Mouse (Mus musculus) ES-E14 (cell line): ENCODE data around the gene Gm29776. TPM values are rescaled to one million over a fixed set of nuclear protein-coding genes. Genes with fewer than 3 reads are reported as not detected.

Experiments used
- DNase-seq: peaks from one replicate; pipeline ENCODE4 v3.0.0-alpha.2; 2013; ENCODE audit warnings: low read depth, low spot score
- H3K27ac ChIP-seq: 2 replicates; pipeline ENCODE4 v1.5.1; 2012; ENCODE audit warnings: low read depth, mild to moderate bottlenecking, low read length, moderate library complexity, mixed read lengths; ENCODE audit not compliant: poor library complexity, insufficient read depth, severe bottlenecking
- H3K36me3 ChIP-seq: 2 replicates; pipeline ENCODE4 v1.6.1; 2012; ENCODE audit warnings: mild to moderate bottlenecking, low read length, moderate library complexity, mixed read lengths; ENCODE audit not compliant: control insufficient read depth, poor library complexity, insufficient read depth, severe bottlenecking
- H3K4me1 ChIP-seq, 2 experiments: fragments of 150-350 bp in 1 of 2; sonication (generic) in 1 of 2; 2 replicates each; pipeline ENCODE4 v1.6.1; 2012; ENCODE audit warnings: low read length in 2 of 2, mild to moderate bottlenecking in 1 of 2, mixed read lengths in 1 of 2; ENCODE audit not compliant: control insufficient read depth in 2 of 2, insufficient read depth in 2 of 2, poor library complexity in 1 of 2
- H3K4me3 ChIP-seq, 2 experiments: fragments of 150-350 bp in 1 of 2; sonication (generic) in 1 of 2; 2 replicates each; pipeline ENCODE4 v1.5.1; 2012; ENCODE audit warnings: low read length in 2 of 2, low read depth in 1 of 2, mild to moderate bottlenecking in 1 of 2, mixed read lengths in 1 of 2; ENCODE audit not compliant: insufficient read depth in 1 of 2, poor library complexity in 1 of 2, severe bottlenecking in 1 of 2
- H3K9ac ChIP-seq: 2 replicates; pipeline ENCODE4 v1.6.1; 2012; ENCODE audit warnings: low read depth, mild to moderate bottlenecking, low read length, mixed read lengths; ENCODE audit not compliant: poor library complexity, insufficient read depth, severe bottlenecking
- H3K9me3 ChIP-seq: fragments of 150-350 bp; sonication (generic); 2 replicates; pipeline ENCODE4 v1.6.1; 2012; ENCODE audit warnings: low read depth, mild to moderate bottlenecking, low read length; ENCODE audit not compliant: control insufficient read depth, insufficient read depth
- CHD2 ChIP-seq: IDR thresholded peaks from 2 replicates; pipeline ENCODE4 v1.6.1; 2014; ENCODE audit warnings: mild to moderate bottlenecking, low read depth, low read length, inconsistent platforms
- HCFC1 ChIP-seq: IDR thresholded peaks from 2 replicates; pipeline ENCODE4 v1.6.1; 2012; ENCODE audit warnings: low read length, inconsistent platforms, borderline replicate concordance; ENCODE audit not compliant: insufficient read depth
- MAFK ChIP-seq: IDR thresholded peaks from 2 replicates; pipeline ENCODE4 v1.6.1; 2014; ENCODE audit warnings: mild to moderate bottlenecking, low read depth, low read length, inconsistent platforms; ENCODE audit not compliant: insufficient read depth
- ZC3H11A ChIP-seq: IDR thresholded peaks from 2 replicates; pipeline ENCODE4 v1.6.1; 2012; ENCODE audit warnings: low read depth, mild to moderate bottlenecking, inconsistent platforms, low read length, borderline replicate concordance
- ZNF384 ChIP-seq: IDR thresholded peaks from 2 replicates; pipeline ENCODE4 v1.6.1; 2012; ENCODE audit warnings: low read depth, low read length, inconsistent platforms
- in situ Hi-C, 2 experiments: fragments of 600-800 bp; cut with MboI; formaldehyde crosslinking; loops; one replicate each; pipeline ENCODE4 v1.15.1; 2025; ENCODE audit warnings: low sequenced_read_pairs in 2 of 2, inconsistent platforms in 1 of 2; ENCODE audit not compliant: unreplicated experiment in 2 of 2
- total RNA-seq: library from RNA; depleted of rRNA; stranded (reverse); fragments of 300-350 nt; gene quantifications from 2 replicates; pipeline ENCODE4 v1.2.3, GENCODE M21; 2012

Gm29776 gene
- total RNA-seq, 1 experiment, result 0.09 TPM

DNA sequence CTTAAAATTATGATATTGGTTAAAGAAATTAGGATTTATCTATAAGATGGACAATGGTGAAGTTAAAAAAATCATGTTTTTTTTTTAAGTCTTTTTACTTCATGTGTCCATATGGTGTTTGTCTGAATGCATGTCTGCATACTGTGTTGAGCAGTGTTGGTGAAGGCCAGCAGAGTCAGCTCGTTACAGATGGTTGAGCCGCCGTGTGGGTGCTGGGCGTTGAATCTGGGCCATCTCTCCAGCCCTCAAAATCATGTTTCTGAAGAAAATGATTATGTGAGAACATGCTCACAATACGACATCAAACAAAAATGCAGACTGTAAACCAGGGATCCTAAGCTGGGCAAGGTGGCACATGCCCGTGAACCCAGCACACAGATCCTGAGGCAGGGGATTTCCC, 31.7 kb upstream of the Gm29776 start:
- Histone ChIP-seq H3K9me3 (no peaks in the 10 kb centered on the region), H3K36me3 (no peaks in the 10 kb centered on the region), H3K4me1 (no peaks in the 10 kb centered on the region), H3K9ac (no peak overlapping the region), H3K27ac (no peak overlapping the region), H3K4me3 (no peak overlapping the region)
- DNase-seq, result no peak
- in situ Hi-C loops, result no loop called here
- TF ChIP-seq MAFK (no peak), ZC3H11A (no peak), ZNF384 (no peak), CHD2 (no peak), HCFC1 (no peak)

DNA sequence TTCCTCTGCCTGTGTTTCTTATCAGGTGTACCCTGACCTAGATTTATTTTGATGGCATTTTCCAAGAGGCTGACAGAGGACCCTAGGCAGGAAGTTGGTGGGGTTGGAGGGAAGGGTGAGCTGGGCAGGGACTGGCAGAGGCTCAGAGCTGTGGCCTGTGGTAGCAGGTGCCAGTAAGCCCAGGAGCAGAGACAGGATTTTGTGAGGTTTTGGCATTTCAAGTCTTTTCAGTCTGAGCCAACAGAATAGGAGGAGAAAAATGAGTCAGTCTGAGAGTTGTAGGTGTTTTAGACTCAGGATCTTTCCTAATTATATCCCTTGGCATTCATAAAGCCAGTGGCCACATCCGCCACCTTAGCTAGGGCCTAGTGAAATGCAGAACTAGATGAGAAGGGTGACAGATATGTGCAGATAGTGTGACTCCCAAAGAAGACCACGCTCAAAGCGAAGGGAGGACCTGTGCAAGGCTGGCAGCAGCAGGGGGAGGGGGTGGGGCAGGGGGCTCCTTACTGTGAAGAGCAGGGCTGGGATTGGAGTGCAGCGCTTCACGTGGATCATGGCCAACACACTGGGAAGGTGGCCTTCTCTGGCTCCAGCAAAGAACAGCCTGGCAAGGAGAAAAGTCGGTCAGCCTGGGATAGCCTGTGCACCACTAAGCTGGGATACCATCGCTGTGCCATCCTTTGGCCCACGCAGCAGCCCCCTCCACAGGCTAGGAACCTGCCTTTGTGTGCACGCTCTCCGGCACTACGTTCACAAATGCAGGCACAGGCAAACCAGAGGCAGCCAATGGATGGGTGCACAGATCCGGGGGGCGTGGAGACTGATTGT, 30.4 kb upstream of the Gm29776 start:
- TF ChIP-seq CHD2 (no peak), MAFK (no peak), HCFC1 (no peak), ZC3H11A (no peak), ZNF384 (no peak)
- in situ Hi-C loops, result no loop called here
- Histone ChIP-seq H3K4me1 (no peaks in the 10 kb centered on the region), H3K4me3 (no peak overlapping the region), H3K27ac (no peak overlapping the region; the same call in 1 of the 2 replicates), H3K9me3 (no peaks in the 10 kb centered on the region), H3K36me3 (no peaks in the 10 kb centered on the region), H3K9ac (no peak overlapping the region)
- DNase-seq, result no peak

DNA sequence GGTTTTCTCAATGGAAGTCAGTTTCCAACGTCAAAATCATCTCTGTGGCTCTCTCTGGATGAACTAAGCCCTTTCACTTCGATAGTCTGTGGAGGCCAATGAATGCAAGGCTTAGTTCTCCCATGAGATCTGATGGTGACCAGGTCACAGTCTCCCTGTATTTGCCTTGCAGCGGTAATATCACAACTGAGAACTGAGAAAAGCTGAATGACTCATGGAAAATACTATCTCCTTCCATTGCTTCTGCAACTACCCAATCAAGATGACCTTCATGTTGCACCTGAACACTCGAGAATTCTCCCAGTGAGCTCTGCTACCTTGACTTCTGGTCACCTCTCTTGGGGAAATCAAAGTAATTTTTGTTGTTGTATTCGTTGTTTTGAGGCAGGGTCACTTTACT, 28.9 kb upstream of the Gm29776 start:
- no peaks in the 10 kb centered on the region for H3K36me3 ChIP-seq
- H3K27ac ChIP-seq, result no peak overlapping the region
- no peaks in the 10 kb centered on the region for H3K4me1 ChIP-seq
- no peak overlapping the region for H3K9ac ChIP-seq
- no peak for TF ChIP-seq ZNF384
- no peak for TF ChIP-seq HCFC1
- TF ChIP-seq CHD2, result no peak
- TF ChIP-seq MAFK, result no peak
- DNase-seq, result no peak
- H3K9me3 ChIP-seq, result no peaks in the 10 kb centered on the region
- in situ Hi-C loops, result no loop called here
- no peak overlapping the region for H3K4me3 ChIP-seq

DNA sequence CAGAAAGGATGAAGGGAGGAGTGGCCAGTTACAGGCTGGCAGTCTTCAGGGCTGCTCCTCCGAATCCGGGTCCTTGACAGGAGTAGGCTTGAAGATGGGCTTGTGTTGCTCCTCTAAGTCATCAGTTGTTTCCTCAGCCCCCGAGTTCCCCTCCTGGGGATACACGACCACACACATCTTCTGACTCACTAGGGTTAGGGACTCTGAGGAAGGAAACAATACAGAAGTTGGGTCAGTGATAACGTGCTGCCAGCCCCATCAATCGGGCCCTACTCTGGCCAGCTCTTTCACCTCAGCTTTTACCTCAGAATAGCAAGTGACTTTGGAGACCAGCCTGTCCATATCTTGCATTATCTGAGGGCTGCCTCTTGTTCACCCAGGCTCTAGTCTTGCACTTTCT, 25.4 kb upstream of the Gm29776 start:
- TF ChIP-seq MAFK, result no peak
- TF ChIP-seq HCFC1, result no peak
- TF ChIP-seq CHD2, result no peak
- no peak for TF ChIP-seq ZNF384
- no peak for TF ChIP-seq ZC3H11A
- no peak overlapping the region for H3K4me3 ChIP-seq
- in situ Hi-C loops, result no loop called here
- H3K9ac ChIP-seq, result no peak overlapping the region
- H3K27ac ChIP-seq, result no peak overlapping the region
- no peaks in the 10 kb centered on the region for H3K4me1 ChIP-seq
- no peaks in the 10 kb centered on the region for H3K36me3 ChIP-seq
- DNase-seq, result no peak
- H3K9me3 ChIP-seq, result no peaks in the 10 kb centered on the region

DNA sequence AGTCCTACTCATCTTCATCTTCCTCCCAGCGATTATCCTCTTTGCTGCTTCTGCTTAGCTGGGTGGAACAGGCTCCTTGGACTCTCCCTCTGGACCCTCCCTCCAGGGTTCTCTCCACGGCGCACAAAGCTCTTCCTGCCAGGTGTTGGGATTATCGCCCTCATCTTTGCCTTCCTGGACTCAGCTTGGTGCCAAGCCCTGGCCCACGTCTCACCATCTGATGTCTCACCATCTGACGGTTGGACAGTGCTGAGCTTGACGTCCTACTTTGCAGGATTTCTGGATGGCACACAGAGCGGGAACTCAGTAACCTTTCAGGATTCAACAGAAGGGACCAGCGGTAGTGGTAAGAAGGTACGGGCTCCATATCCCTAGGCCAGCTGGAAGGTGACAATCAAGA, 23.1 kb upstream of the Gm29776 start:
- Histone ChIP-seq H3K27ac (no peak overlapping the region), H3K4me3 (no peak overlapping the region), H3K4me1 (no peaks in the 10 kb centered on the region), H3K9ac (no peak overlapping the region), H3K9me3 (no peaks in the 10 kb centered on the region), H3K36me3 (no peaks in the 10 kb centered on the region)
- in situ Hi-C loops, result no loop called here
- TF ChIP-seq CHD2 (no peak), ZC3H11A (no peak), HCFC1 (no peak), ZNF384 (no peak), MAFK (no peak)
- DNase-seq, result no peak
